Mouse (Mus musculus) thymus, adult 2 months (tissue): ENCODE measurements around the gene D5Ertd579e. TPM values are rescaled to one million over a fixed set of nuclear protein-coding genes. Genes with fewer than 3 reads are reported as not detected.

Source experiments
- DNase-seq: peaks from one replicate; pipeline ENCODE4 v3.0.0; 2021
- H3K27ac ChIP-seq: fragments of 200-500 bp; 2 replicates; pipeline ENCODE4 v1.5.1; 2012; ENCODE audit warnings: low read length, control low read depth; ENCODE audit not compliant: control insufficient read depth, insufficient read depth
- H3K27me3 ChIP-seq: fragments of 200-500 bp; 2 replicates; pipeline ENCODE4 v1.6.1; 2012; ENCODE audit warnings: mild to moderate bottlenecking, low read length, moderate library complexity, mixed read lengths; ENCODE audit not compliant: control insufficient read depth, insufficient read depth
- H3K36me3 ChIP-seq: fragments of 200-500 bp; 2 replicates; pipeline ENCODE4 v1.6.1; 2012; ENCODE audit warnings: mild to moderate bottlenecking, low read length, moderate library complexity; ENCODE audit not compliant: control insufficient read depth, insufficient read depth
- H3K4me1 ChIP-seq: fragments of 200-500 bp; replicated peaks from 2 replicates; pipeline ENCODE4 v1.6.1; 2012; ENCODE audit warnings: low read length; ENCODE audit not compliant: control insufficient read depth, insufficient read depth
- H3K4me3 ChIP-seq: fragments of 200-500 bp; 2 replicates; pipeline ENCODE4 v1.5.1; 2012; ENCODE audit warnings: mild to moderate bottlenecking, low read length, control low read depth, moderate library complexity; ENCODE audit not compliant: control insufficient read depth, insufficient read depth
- CTCF ChIP-seq: fragments of 200-500 bp; IDR thresholded peaks from 2 replicates; pipeline ENCODE4 v1.5.1; 2012; ENCODE audit warnings: mild to moderate bottlenecking, control low read depth, low read length, moderate library complexity, borderline replicate concordance; ENCODE audit not compliant: control insufficient read depth, poor library complexity, insufficient read depth; ENCODE audit errors: extremely low read depth
- POLR2A ChIP-seq: fragments of 200-500 bp; IDR thresholded peaks from 2 replicates; pipeline ENCODE4 v1.6.1; 2012; ENCODE audit warnings: mild to moderate bottlenecking, low read length, control low read depth, moderate library complexity; ENCODE audit not compliant: control insufficient read depth, poor library complexity, insufficient read depth; ENCODE audit errors: extremely low read depth
- WGBS: fragments of 180-500 bp; shearing (Covaris S2); methylation state at CpG from one replicate; pipeline ENCODE4 v1.1.7; 2018; 5-methylcytosine and 5-hydroxymethylcytosine counted together
- polyA plus RNA-seq: library from polyadenylated mRNA; depleted of rRNA; stranded (reverse); fragments of >200 nt; gene quantifications from 2 replicates; pipeline ENCODE4 v1.2.3, GENCODE M21; 2012

D5Ertd579e gene
- polyA plus RNA-seq, 1 experiment = 26.8 TPM

DNA sequence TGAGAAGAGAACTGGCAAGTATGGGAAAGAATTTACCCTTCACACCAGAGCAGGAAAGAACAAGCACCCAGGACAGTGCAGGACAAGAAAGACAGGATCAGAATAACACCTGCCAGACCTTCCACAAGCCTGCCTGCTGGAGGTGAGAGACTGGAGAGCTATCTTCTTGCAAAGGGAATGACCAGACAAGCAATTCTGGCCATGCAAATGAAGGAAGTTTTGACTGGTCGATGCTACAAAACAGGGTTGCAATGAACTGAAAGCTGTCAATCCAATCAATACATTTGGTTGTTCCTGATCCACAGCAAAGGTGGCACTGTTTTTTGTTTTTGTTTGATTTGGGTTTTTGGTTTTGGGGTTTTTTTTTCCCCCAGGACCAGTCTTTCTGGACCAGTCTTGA is 12.2 kb downstream of the D5Ertd579e start:
- no peaks in the 10 kb centered on the region for H3K27me3 ChIP-seq
- no peak overlapping the region for H3K4me3 ChIP-seq
- H3K36me3 ChIP-seq = no peaks in the 10 kb centered on the region
- TF ChIP-seq CTCF = no peak
- no peak for TF ChIP-seq POLR2A
- no peak overlapping the region for H3K27ac ChIP-seq
- no peak for DNase-seq
- no peaks in the 10 kb centered on the region; the same call in 1 of the 2 replicates for H3K4me1 ChIP-seq
- WGBS = 85% methylated on average over 1 of the region's 1 CpGs

DNA sequence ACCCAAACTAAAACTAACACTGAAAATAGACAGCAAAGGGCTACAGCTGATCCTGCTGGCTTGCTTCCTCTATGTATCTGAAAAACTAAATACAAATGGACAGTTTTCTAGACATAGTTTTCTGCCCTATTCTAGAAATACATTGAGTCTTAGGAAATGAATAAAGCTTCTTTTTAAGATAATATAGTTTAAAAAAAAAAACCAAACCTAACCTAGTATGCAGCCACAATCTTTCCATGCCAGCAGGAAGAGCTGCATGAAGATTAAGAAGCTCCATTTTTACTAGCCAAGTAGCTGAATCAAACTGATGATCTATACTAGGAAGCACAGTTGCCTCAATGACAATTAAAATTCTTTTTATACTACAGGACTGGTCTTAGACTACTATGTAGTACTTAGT is 14.6 kb downstream of the D5Ertd579e start:
- Histone ChIP-seq H3K27me3 (no peaks in the 10 kb centered on the region), H3K27ac (no peak overlapping the region), H3K4me3 (no peak overlapping the region), H3K36me3 (no peaks in the 10 kb centered on the region), H3K4me1 (no peaks in the 10 kb centered on the region; the same call in 1 of the 2 replicates)
- TF ChIP-seq POLR2A (no peak), CTCF (no peak)
- no peak for DNase-seq

DNA sequence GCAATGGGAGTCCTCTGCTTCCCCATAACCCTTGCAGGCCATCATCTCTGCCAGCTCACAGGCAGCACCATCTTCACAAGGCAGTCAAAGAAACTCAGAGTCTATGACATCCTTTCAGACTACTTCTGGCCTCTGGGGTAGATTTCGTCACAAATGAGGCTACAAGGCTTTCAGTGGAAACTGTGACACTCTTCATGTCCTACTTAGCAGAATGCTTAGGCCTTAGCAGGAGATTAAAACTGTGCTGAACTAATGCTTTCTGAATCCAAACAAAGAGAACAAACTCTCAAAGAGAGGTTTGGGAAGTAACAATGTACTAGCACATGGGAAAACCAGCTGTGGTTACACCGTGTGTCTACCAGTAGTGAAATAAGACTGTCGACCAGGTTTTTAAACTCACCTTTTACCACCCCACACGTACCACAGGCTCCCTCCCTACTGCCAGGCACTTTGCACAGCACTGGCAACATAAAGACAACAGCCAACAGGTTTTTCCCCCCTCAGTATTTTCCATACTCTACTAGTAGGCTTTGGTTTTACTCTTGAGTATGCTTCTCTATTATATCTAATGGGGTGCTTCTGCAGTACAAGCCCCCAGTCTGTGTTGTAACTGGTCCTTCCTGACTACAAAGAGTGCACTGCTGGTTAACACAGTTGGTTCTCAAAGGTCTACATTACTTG is 15.8 kb downstream of the D5Ertd579e start:
- Histone ChIP-seq H3K27me3 (no peaks in the 10 kb centered on the region), H3K4me1 (no peaks in the 10 kb centered on the region; the same call in 1 of the 2 replicates), H3K27ac (no peak overlapping the region), H3K4me3 (no peak overlapping the region), H3K36me3 (no peaks in the 10 kb centered on the region)
- TF ChIP-seq POLR2A (no peak), CTCF (no peak)
- 72% methylated on average over 4 of the region's 4 CpGs for WGBS
- DNase-seq = no peak

DNA sequence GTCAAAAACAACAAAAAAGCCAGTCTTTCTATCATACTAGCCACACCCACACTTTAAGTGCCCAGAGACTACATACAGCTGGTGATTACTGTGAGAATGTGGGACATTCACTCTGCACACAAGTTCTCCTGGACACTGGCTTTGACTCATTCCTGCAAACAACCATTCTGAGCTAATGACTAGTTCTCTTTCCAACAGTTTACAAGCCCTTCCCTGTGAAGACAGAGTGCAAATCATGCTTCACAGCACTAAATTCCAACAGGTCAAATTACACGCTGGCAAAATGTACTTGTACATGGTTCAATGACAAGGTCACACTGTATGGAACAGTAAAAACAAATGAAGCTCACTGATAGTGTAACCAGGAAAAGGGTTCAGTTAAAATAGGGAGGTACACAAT is 17.0 kb downstream of the D5Ertd579e start:
- Histone ChIP-seq H3K27ac (no peak overlapping the region), H3K36me3 (no peaks in the 10 kb centered on the region), H3K27me3 (no peaks in the 10 kb centered on the region), H3K4me1 (no peaks in the 10 kb centered on the region; the same call in 1 of the 2 replicates), H3K4me3 (no peak overlapping the region)
- 91% methylated on average over 1 of the region's 1 CpGs for WGBS
- no peak for DNase-seq
- TF ChIP-seq CTCF = no peak
- TF ChIP-seq POLR2A = no peak

DNA sequence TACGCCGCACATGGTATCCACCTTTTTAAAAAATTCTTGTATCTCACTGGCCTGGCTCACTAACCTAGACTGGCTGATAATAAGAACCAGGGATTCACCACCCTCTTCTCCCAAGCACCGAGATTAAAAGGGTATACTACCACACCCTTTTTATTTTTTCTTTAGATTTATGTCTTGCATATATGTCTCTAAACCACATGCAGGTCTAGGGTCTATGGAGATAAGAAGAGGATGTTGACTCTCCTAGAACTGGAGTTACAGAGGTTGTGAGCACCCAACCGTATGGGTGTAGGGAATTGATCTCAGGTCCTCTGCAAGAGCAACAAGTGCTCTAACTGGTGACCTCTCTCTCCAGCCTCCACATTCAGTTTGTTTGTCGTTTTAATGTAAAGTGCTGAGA is 17.9 kb downstream of the D5Ertd579e start:
- Histone ChIP-seq H3K27ac (no peak overlapping the region), H3K4me1 (no peaks in the 10 kb centered on the region; the same call in 1 of the 2 replicates), H3K27me3 (no peaks in the 10 kb centered on the region), H3K36me3 (no peaks in the 10 kb centered on the region), H3K4me3 (no peak overlapping the region)
- no peak for DNase-seq
- no peak for TF ChIP-seq POLR2A
- no peak for TF ChIP-seq CTCF
- 95% methylated on average over 5 of the region's 5 CpGs for WGBS

DNA sequence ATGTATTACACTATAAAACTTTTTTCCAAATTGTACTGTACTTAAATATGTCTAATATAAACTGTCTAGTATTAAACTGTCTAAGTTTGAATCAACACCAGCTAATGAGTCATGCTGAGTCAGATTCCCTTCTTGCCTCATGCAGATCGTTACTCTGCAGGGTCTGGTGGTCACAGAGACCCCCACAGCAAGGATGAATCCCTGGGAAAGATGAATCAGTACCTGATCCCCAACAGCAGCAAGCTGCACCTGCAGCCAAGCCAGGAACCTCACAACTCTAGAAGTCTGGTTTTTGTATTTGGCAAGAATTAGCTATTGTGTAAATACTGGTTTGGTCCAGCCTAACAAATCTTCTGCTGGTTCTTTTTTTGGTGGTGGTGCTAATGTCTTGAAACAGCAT is 20.4 kb downstream of the D5Ertd579e start:
- TF ChIP-seq CTCF = no peak
- no peak for TF ChIP-seq POLR2A
- H3K4me1 ChIP-seq = no peaks in the 10 kb centered on the region
- WGBS = 61% methylated on average over 1 of the region's 1 CpGs

DNA sequence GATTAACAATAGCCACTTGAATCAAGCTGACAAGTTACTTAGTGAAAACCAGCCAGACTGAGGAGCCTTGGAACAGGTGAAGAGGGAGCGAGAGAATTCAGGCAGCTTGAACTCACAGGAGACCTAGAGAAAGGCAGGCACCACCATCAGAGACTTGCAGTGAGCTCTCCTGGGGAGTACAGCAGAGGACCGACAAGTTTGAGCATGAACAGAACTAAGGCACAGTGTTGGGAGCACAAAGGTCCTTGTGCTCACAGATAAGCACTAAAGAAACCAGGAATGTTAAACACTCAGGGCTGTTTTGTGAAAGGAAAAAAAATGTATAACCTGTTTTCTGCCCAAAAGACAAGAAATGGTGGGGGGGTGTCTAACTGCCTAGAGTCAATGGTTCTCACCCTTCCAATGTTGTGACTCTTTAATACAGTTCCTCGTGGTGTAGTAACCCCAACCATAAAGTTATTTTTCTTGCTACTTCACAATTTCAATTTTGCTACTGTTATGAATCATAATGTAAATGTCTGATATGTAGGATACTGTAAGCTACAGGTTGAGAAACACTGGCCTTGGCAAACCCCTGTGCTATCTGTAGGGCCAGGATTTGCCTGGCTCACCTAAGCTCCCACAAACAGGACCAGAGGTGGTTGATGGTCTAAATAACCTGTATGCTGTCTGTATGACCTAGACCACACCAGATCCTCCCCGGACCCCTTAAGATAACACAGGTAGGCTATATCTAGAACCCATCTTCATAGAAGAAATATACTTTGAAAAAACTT is 21.0 kb downstream of the D5Ertd579e start:
- H3K4me1 ChIP-seq = peaks cover 4% of the 10 kb centered on the region
- no peak for DNase-seq

More for the DNA sequence above, 20.4 kb downstream of the D5Ertd579e start:
- DNase-seq = no peak
- Histone ChIP-seq H3K27me3 (no peaks in the 10 kb centered on the region), H3K36me3 (no peaks in the 10 kb centered on the region), H3K4me3 (no peak overlapping the region), H3K27ac (no peak overlapping the region)

More for the DNA sequence above, 21.0 kb downstream of the D5Ertd579e start:
- 92% methylated on average over 4 of the region's 4 CpGs for WGBS
- Histone ChIP-seq H3K36me3 (no peaks in the 10 kb centered on the region), H3K4me3 (no peak overlapping the region), H3K27ac (no peak overlapping the region), H3K27me3 (no peaks in the 10 kb centered on the region)
- no peak for TF ChIP-seq CTCF
- TF ChIP-seq POLR2A = no peak
